Mouse (Mus musculus) small intestine, adult 2 months (tissue): ENCODE results near the gene Zscan21. TPM values are rescaled to one million over a fixed set of nuclear protein-coding genes. Genes with fewer than 3 reads are reported as not detected.
A peak's percentile ranks its signal among the peaks of the same experiment; 100 is the strongest.

Source experiments
- H3K27ac ChIP-seq: fragments of 200-500 bp; 2 replicates; pipeline ENCODE4 v1.5.1; 2012; ENCODE audit warnings: low read depth, low read length, control low read depth, inconsistent platforms; ENCODE audit not compliant: insufficient read depth
- H3K27me3 ChIP-seq: fragments of 200-500 bp; 2 replicates; pipeline ENCODE4 v1.6.1; 2012; ENCODE audit warnings: mild to moderate bottlenecking, moderate library complexity, low read length, inconsistent platforms; ENCODE audit not compliant: control insufficient read depth, insufficient read depth
- H3K36me3 ChIP-seq: fragments of 200-500 bp; 2 replicates; pipeline ENCODE4 v1.6.1; 2012; ENCODE audit warnings: mild to moderate bottlenecking, low read length, control low read depth, inconsistent platforms; ENCODE audit not compliant: control insufficient read depth, insufficient read depth
- H3K4me1 ChIP-seq: fragments of 200-500 bp; 2 replicates; pipeline ENCODE4 v1.6.1; 2012; ENCODE audit warnings: low read length, inconsistent platforms, mixed read lengths; ENCODE audit not compliant: control insufficient read depth, insufficient read depth, insufficient read length
- H3K4me3 ChIP-seq: fragments of 200-500 bp; 2 replicates; pipeline ENCODE4 v1.5.1; 2012; ENCODE audit warnings: low read depth, mild to moderate bottlenecking, control low read depth, inconsistent platforms, low read length, moderate library complexity
- CTCF ChIP-seq: fragments of 200-500 bp; IDR thresholded peaks from 2 replicates; pipeline ENCODE4 v1.5.1; 2012; ENCODE audit warnings: low read depth, mild to moderate bottlenecking, control low read depth, inconsistent platforms, low read length, moderate library complexity, mixed read lengths; ENCODE audit not compliant: insufficient replicate concordance, insufficient read length; ENCODE audit errors: extremely low read depth
- POLR2A ChIP-seq: fragments of 200-500 bp; IDR thresholded peaks from 2 replicates; pipeline ENCODE4 v1.6.1; 2012; ENCODE audit warnings: low read depth, mild to moderate bottlenecking, control low read depth, inconsistent platforms, low read length, moderate library complexity
- WGBS: fragments of 180-500 bp; shearing (Covaris S2); methylation state at CpG from one replicate; pipeline ENCODE4 v1.1.7; 2018; 5-methylcytosine and 5-hydroxymethylcytosine counted together
- polyA plus RNA-seq: library from polyadenylated mRNA; depleted of rRNA; stranded (reverse); fragments of >200 nt; gene quantifications from 2 replicates; pipeline ENCODE4 v1.2.3, GENCODE M21; 2012; rRNA removed

The Zscan21 gene
- 2.5 and 3.2 TPM in 2 replicates for polyA plus RNA-seq

DNA sequence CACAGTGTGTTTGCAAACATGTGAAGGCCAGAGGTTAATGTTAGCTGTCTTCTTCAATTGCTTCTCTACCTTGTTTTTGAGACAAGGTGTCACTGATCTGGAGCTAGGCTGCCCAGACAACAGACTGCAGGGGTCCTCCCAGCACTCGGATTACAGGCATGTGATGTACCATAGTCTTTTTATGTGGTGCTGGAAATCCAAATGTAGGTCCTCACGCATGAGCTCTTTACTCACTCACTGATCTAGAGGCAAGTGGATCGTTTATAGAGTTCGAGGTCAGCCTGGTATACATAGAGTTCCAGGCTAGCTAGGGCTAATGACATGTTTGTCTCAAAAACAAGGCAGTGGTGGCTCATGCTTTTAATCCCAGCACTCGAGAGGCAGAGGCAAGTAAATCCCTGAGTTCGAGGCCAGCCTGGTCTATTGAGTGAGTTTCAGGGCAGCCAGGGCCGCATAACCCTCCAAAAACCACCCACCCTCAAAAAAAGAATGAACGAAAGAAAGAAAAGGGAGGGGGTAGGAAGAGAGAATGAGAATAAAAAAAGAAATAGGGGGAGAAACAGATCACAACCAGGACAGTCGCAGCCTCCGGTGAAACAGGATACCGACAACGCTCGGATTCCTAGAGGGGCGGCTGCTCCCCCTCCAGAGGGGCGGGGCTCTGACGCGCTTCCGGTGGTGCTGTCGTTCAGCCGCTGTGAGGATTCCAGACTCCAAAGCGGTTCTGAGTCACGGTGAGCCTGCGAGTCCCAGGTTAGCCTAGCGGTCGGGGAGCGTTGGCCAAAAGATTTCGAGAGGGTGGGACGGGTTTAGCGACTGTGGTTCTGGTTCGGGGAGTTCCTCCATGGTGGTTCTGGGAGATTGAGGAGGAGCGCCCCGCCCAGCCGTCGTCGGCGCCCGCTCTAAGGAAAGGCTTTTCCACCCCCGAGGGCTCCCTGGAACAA lies at the start of gene Zscan21:
Zscan21 (plus strand) TSS at position 649 of the 944 bp plus-strand sequence.
- 6% methylated on average over 38 of the region's 38 CpGs for WGBS
- Histone ChIP-seq H3K27me3 (no peaks in the 10 kb centered on the region), H3K36me3 (no peaks in the 10 kb centered on the region; the same call in 1 of the 2 replicates), H3K4me1 (no peaks in the 10 kb centered on the region; the same call in 1 of the 2 replicates), H3K27ac (peak within 1 kb of the TSS; percentile 92), H3K4me3 (peak within 1 kb of the TSS; percentile 99)
- TF ChIP-seq CTCF, result no peak
- TF ChIP-seq POLR2A, result peak; percentile 71; the same call in 1 of the 2 replicates

DNA sequence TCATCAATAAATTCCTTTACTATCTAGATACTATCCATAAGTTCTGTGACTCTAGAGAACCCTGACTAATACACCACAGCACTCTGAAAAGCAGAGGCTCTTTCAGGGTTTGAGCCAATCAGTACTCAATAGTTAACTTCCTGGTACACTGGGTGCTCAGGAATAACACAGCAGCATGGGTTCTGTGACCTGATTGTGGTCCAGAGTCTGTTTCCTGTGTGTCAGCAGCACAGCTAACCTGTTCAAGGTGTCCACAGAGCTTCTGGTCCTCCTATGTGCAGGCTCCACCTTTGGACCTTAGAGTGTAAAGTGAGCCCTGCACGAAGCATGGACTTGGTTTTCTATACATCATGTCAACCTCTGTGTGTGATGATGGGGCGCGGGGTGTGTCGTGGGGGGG lies 42.9 kb upstream of the Zscan21 start:
- no peaks in the 10 kb centered on the region for H3K27me3 ChIP-seq
- H3K4me3 ChIP-seq, result no peak overlapping the region
- TF ChIP-seq CTCF, result no peak
- no peak for TF ChIP-seq POLR2A
- 88% methylated on average over 4 of the region's 4 CpGs for WGBS
- no peak overlapping the region for H3K27ac ChIP-seq
- no peaks in the 10 kb centered on the region for H3K36me3 ChIP-seq
- H3K4me1 ChIP-seq, result no peaks in the 10 kb centered on the region

DNA sequence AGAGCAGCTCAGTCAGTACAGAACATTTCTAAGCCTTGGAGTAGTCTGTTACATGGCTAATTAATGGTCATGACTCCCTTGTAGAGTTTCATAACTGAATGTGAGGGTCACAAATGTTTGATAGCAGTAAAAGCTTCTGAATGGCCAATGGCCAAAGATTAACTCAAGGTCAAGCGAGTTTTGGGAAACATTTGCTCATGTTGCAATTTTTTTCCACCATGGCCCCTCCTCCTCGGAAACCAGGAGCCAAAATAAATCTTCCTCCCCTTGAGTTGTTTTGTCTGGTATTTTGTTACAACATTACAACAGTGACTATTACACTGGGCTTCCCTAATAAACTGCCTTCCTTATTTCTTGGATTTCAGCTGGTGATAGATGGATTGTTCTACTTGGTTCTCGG lies 41.0 kb upstream of the Zscan21 start:
- Histone ChIP-seq H3K27ac (no peak overlapping the region), H3K27me3 (no peaks in the 10 kb centered on the region), H3K36me3 (no peaks in the 10 kb centered on the region), H3K4me1 (no peaks in the 10 kb centered on the region), H3K4me3 (no peak overlapping the region)
- no peak for TF ChIP-seq CTCF
- TF ChIP-seq POLR2A, result no peak
- 72% methylated on average over 3 of the region's 3 CpGs for WGBS

DNA sequence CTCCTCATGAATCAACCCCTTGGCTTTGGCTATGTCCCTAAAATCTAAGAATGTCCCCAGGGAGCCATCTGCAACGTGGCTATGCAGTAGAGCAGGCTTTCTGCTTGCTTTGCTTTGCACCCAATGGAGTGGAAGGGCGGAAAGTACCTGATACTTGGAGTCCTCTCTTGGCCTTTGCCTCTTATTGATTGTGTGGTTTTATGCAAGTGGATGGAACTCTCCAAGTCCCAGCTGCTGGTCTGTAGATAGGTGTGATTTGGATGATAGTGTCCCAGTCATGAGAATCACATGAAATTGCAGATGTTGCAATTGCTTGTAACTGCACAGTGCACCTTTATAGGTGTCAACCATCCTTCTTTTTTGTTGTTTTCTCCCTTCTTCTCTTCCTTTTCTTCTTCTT lies 40.6 kb upstream of the Zscan21 start:
- WGBS, result 58% methylated on average over 2 of the region's 2 CpGs
- no peak for TF ChIP-seq POLR2A
- TF ChIP-seq CTCF, result no peak
- Histone ChIP-seq H3K36me3 (no peaks in the 10 kb centered on the region), H3K4me1 (no peaks in the 10 kb centered on the region), H3K4me3 (no peak overlapping the region), H3K27me3 (no peaks in the 10 kb centered on the region), H3K27ac (no peak overlapping the region)

GRCm38 (mm10) chr5:138080456-138080855 lies 36.2 kb upstream of the Zscan21 start:
- TF ChIP-seq CTCF (no peak), POLR2A (no peak)
- H3K36me3 ChIP-seq, result no peaks in the 10 kb centered on the region
- H3K4me1 ChIP-seq, result peaks cover 2% of the 10 kb centered on the region; the same call in 1 of the 2 replicates
- H3K27me3 ChIP-seq, result no peaks in the 10 kb centered on the region
- no peak overlapping the region for H3K27ac ChIP-seq
- 79% methylated on average over 5 of the region's 5 CpGs for WGBS
- H3K4me3 ChIP-seq, result no peak overlapping the region

- no peak overlapping the region for H3K4me3 ChIP-seq
- H3K27ac ChIP-seq, result no peak overlapping the region
- no peaks in the 10 kb centered on the region for H3K27me3 ChIP-seq
- H3K4me1 ChIP-seq, result peaks cover 2% of the 10 kb centered on the region; the same call in 1 of the 2 replicates
- 90% methylated on average over 9 of the region's 9 CpGs for WGBS
- H3K36me3 ChIP-seq, result no peaks in the 10 kb centered on the region
- TF ChIP-seq POLR2A (no peak), CTCF (no peak)
These were observed 35.3 kb upstream of the Zscan21 start for GRCm38 (mm10) chr5:138081446-138081845.

GRCm38 (mm10) chr5:138083318-138083900 lies 33.3 kb upstream of the Zscan21 start:
- no peak overlapping the region for H3K27ac ChIP-seq
- H3K36me3 ChIP-seq, result peaks cover 3% of the 10 kb centered on the region; the same call in 1 of the 2 replicates
- no peaks in the 10 kb centered on the region for H3K27me3 ChIP-seq
- WGBS, result 38% methylated on average over 2 of the region's 2 CpGs
- no peak overlapping the region for H3K4me3 ChIP-seq
- TF ChIP-seq POLR2A (no peak), CTCF (no peak)
- peaks cover 8% of the 10 kb centered on the region; the same call in 1 of the 2 replicates for H3K4me1 ChIP-seq
